Mouse (Mus musculus): ENCODE data around the gene Zfy2. TPM values are rescaled to one million over a fixed set of nuclear protein-coding genes. Genes with fewer than 3 reads are reported as not detected.

Zfy2 gene
- not detected in 2 replicates for polyA plus RNA-seq (2015; fragmentation: Nextera tagmentation; extraction: Ambion mirVana)

GRCm38 (mm10) chrY:2170309-2170708, at the start of gene Zfy2:
Zfy2 (minus strand) TSS chrY:2170409.
- no peak within 1 kb of the TSS for H3K9ac ChIP-seq
- no peaks in the 10 kb centered on the region for H3K4me1 ChIP-seq (replicated peaks)
- WGBS (ENCODE audit: insufficient replicate concordance), result 80% methylated on average over 2 of the region's 2 CpGs
- H3K4me3 ChIP-seq (replicated peaks), result no peak within 1 kb of the TSS
- H3K9me3 ChIP-seq (replicated peaks), result no peaks in the 10 kb centered on the region
- H3K4me2 ChIP-seq, result no peak within 1 kb of the TSS
- no peak within 1 kb of the TSS for H3K27ac ChIP-seq
- no peaks in the 10 kb centered on the region for H3K27me3 ChIP-seq
- H3K36me3 ChIP-seq, result no peaks in the 10 kb centered on the region
- ATAC-seq (ENCODE audit: low read depth) (no peak), DNase-seq (no peak)
